Mouse (Mus musculus): ENCODE data around the gene Eif2ak3. TPM values are rescaled to one million over a fixed set of nuclear protein-coding genes. Genes with fewer than 3 reads are reported as not detected.
"Not testable (repeated sequence)": the region's sequence is repeated elsewhere in the genome, so short reads cannot be mapped to it uniquely, and the experiment has no call there.

Gene Eif2ak3
- polyA plus RNA-seq, 1 experiment from 2014 or later, result 13.4 TPM

GRCm38 (mm10) chr6:70811557-70812525 lies 32.5 kb upstream of the Eif2ak3 start:
- Histone ChIP-seq H3K36me3 (ENCODE audit: control insufficient read depth, insufficient read depth, low read length) (no peaks in the 10 kb centered on the region), H3K9ac (replicated peaks; ENCODE audit: low read length) (no peak overlapping the region), H3K4me3 (replicated peaks; ENCODE audit: low read depth, low read length) (no peak overlapping the region), H3K4me2 (ENCODE audit: low read length) (no peak overlapping the region), H3K27ac (replicated peaks; ENCODE audit: low read depth, low read length) (no peak overlapping the region), H3K4me1 (ENCODE audit: control insufficient read depth, insufficient read depth, low read length) (no peaks in the 10 kb centered on the region), H3K27me3 (ENCODE audit: control insufficient read depth, insufficient read depth, low read length) (no peaks in the 10 kb centered on the region), H3K9me3 (ENCODE audit: control insufficient read depth, low read length) (no peaks in the 10 kb centered on the region)
- DNase-seq (peak; percentile 87), ATAC-seq (ENCODE audit: low FRiP score, low TSS enrichment) (no peak)
- WGBS, result 17% methylated on average over 6 of the region's 6 CpGs

- Histone ChIP-seq H3K36me3 (ENCODE audit: control insufficient read depth, insufficient read depth, low read length) (no peaks in the 10 kb centered on the region), H3K4me1 (ENCODE audit: control insufficient read depth, insufficient read depth, low read length) (no peaks in the 10 kb centered on the region), H3K27ac (replicated peaks; ENCODE audit: low read depth, low read length) (no peak overlapping the region), H3K27me3 (ENCODE audit: control insufficient read depth, insufficient read depth, low read length) (no peaks in the 10 kb centered on the region), H3K9me3 (ENCODE audit: control insufficient read depth, low read length) (no peaks in the 10 kb centered on the region), H3K4me2 (ENCODE audit: low read length) (no peak overlapping the region), H3K4me3 (replicated peaks; ENCODE audit: low read depth, low read length) (no peak overlapping the region), H3K9ac (replicated peaks; ENCODE audit: low read length) (no peak overlapping the region)
- no peak for ATAC-seq (ENCODE audit: low FRiP score, low TSS enrichment)
- 37% methylated on average over 4 of the region's 4 CpGs for WGBS
- no peak for DNase-seq
Observed at GRCm38 (mm10) chr6:70812526-70812895, 31.8 kb upstream of the Eif2ak3 start.

- Histone ChIP-seq H3K27ac (replicated peaks; ENCODE audit: low read depth, low read length) (no peak overlapping the region), H3K9me3 (ENCODE audit: control insufficient read depth, low read length) (no peaks in the 10 kb centered on the region), H3K4me1 (ENCODE audit: control insufficient read depth, insufficient read depth, low read length) (no peaks in the 10 kb centered on the region), H3K4me2 (ENCODE audit: low read length) (no peak overlapping the region), H3K27me3 (ENCODE audit: control insufficient read depth, insufficient read depth, low read length) (no peaks in the 10 kb centered on the region), H3K9ac (replicated peaks; ENCODE audit: low read length) (no peak overlapping the region), H3K4me3 (replicated peaks; ENCODE audit: low read depth, low read length) (no peak overlapping the region), H3K36me3 (ENCODE audit: control insufficient read depth, insufficient read depth, low read length) (no peaks in the 10 kb centered on the region)
- ATAC-seq (ENCODE audit: low FRiP score, low TSS enrichment) (no peak; the same call in 1 of the 2 replicates), DNase-seq (no peak)
- WGBS, result 88% methylated on average over 18 of the region's 18 CpGs
Observed at GRCm38 (mm10) chr6:70813921-70814628, 30.2 kb upstream of the Eif2ak3 start.

GRCm38 (mm10) chr6:70814629-70814950 lies 29.7 kb upstream of the Eif2ak3 start:
- no peaks in the 10 kb centered on the region for H3K27me3 ChIP-seq (ENCODE audit: control insufficient read depth, insufficient read depth, low read length)
- H3K9ac ChIP-seq (replicated peaks; ENCODE audit: low read length), result no peak overlapping the region
- DNase-seq (no peak), ATAC-seq (ENCODE audit: low FRiP score, low TSS enrichment) (no peak)
- H3K4me1 ChIP-seq (ENCODE audit: control insufficient read depth, insufficient read depth, low read length), result no peaks in the 10 kb centered on the region
- H3K9me3 ChIP-seq (ENCODE audit: control insufficient read depth, low read length), result no peaks in the 10 kb centered on the region
- no peak overlapping the region for H3K4me2 ChIP-seq (ENCODE audit: low read length)
- H3K4me3 ChIP-seq (replicated peaks; ENCODE audit: low read depth, low read length), result no peak overlapping the region
- 87% methylated on average over 4 of the region's 4 CpGs for WGBS
- no peaks in the 10 kb centered on the region for H3K36me3 ChIP-seq (ENCODE audit: control insufficient read depth, insufficient read depth, low read length)
- H3K27ac ChIP-seq (replicated peaks; ENCODE audit: low read depth, low read length), result no peak overlapping the region

GRCm38 (mm10) chr6:70815471-70815870 lies 28.8 kb upstream of the Eif2ak3 start:
- Histone ChIP-seq H3K9me3 (ENCODE audit: control insufficient read depth, low read length) (no peaks in the 10 kb centered on the region), H3K4me3 (replicated peaks; ENCODE audit: low read depth, low read length) (no peak overlapping the region), H3K9ac (replicated peaks; ENCODE audit: low read length) (no peak overlapping the region), H3K4me2 (ENCODE audit: low read length) (no peak overlapping the region), H3K36me3 (ENCODE audit: control insufficient read depth, insufficient read depth, low read length) (no peaks in the 10 kb centered on the region), H3K4me1 (ENCODE audit: control insufficient read depth, insufficient read depth, low read length) (no peaks in the 10 kb centered on the region), H3K27me3 (ENCODE audit: control insufficient read depth, insufficient read depth, low read length) (no peaks in the 10 kb centered on the region), H3K27ac (replicated peaks; ENCODE audit: low read depth, low read length) (no peak overlapping the region)
- WGBS, result 87% methylated on average over 8 of the region's 8 CpGs
- ATAC-seq (ENCODE audit: low FRiP score, low TSS enrichment) (no peak), DNase-seq (no peak)

GRCm38 (mm10) chr6:70821566-70821965 lies 22.7 kb upstream of the Eif2ak3 start:
- DNase-seq (no peak), ATAC-seq (ENCODE audit: low FRiP score, low TSS enrichment) (no peak)
- no peak overlapping the region for H3K4me2 ChIP-seq (ENCODE audit: low read length)
- peaks cover 5% of the 10 kb centered on the region for H3K4me1 ChIP-seq (ENCODE audit: control insufficient read depth, insufficient read depth, low read length)
- no peak overlapping the region for H3K4me3 ChIP-seq (replicated peaks; ENCODE audit: low read depth, low read length)
- no peak overlapping the region for H3K27ac ChIP-seq (replicated peaks; ENCODE audit: low read depth, low read length)
- no peak overlapping the region for H3K9ac ChIP-seq (replicated peaks; ENCODE audit: low read length)
- no peaks in the 10 kb centered on the region for H3K9me3 ChIP-seq (ENCODE audit: control insufficient read depth, low read length)
- WGBS, result 75% methylated on average over 2 of the region's 2 CpGs
- no peaks in the 10 kb centered on the region for H3K27me3 ChIP-seq (ENCODE audit: control insufficient read depth, insufficient read depth, low read length)
- H3K36me3 ChIP-seq (ENCODE audit: control insufficient read depth, insufficient read depth, low read length), result no peaks in the 10 kb centered on the region

- peaks cover 5% of the 10 kb centered on the region for H3K4me1 ChIP-seq (ENCODE audit: control insufficient read depth, insufficient read depth, low read length)
- H3K36me3 ChIP-seq (ENCODE audit: control insufficient read depth, insufficient read depth, low read length), result no peaks in the 10 kb centered on the region
- H3K9me3 ChIP-seq (ENCODE audit: control insufficient read depth, low read length), result no peaks in the 10 kb centered on the region
- DNase-seq (no peak), ATAC-seq (ENCODE audit: low FRiP score, low TSS enrichment) (no peak)
- no peak overlapping the region for H3K4me2 ChIP-seq (ENCODE audit: low read length)
- no peak overlapping the region for H3K9ac ChIP-seq (replicated peaks; ENCODE audit: low read length)
- H3K27ac ChIP-seq (replicated peaks; ENCODE audit: low read depth, low read length), result no peak overlapping the region
- H3K4me3 ChIP-seq (replicated peaks; ENCODE audit: low read depth, low read length), result no peak overlapping the region
- WGBS, result 73% methylated on average over 5 of the region's 5 CpGs
- no peaks in the 10 kb centered on the region for H3K27me3 ChIP-seq (ENCODE audit: control insufficient read depth, insufficient read depth, low read length)
Observed at GRCm38 (mm10) chr6:70822386-70822910, 21.9 kb upstream of the Eif2ak3 start.

GRCm38 (mm10) chr6:70823277-70823676 lies 21.0 kb upstream of the Eif2ak3 start:
- H3K9me3 ChIP-seq (ENCODE audit: control insufficient read depth, low read length); H3K4me1 ChIP-seq (ENCODE audit: control insufficient read depth, insufficient read depth, low read length); H3K9ac ChIP-seq (replicated peaks; ENCODE audit: low read length); DNase-seq; ATAC-seq (ENCODE audit: low FRiP score, low TSS enrichment); H3K27ac ChIP-seq (replicated peaks; ENCODE audit: low read depth, low read length); H3K27me3 ChIP-seq (ENCODE audit: control insufficient read depth, insufficient read depth, low read length); H3K4me2 ChIP-seq (ENCODE audit: low read length); H3K36me3 ChIP-seq (ENCODE audit: control insufficient read depth, insufficient read depth, low read length); H3K4me3 ChIP-seq (replicated peaks; ENCODE audit: low read depth, low read length): not testable (repeated sequence)
- 69% methylated on average over 4 of the region's 4 CpGs for WGBS
